Mouse (Mus musculus) urinary bladder, postnatal 14 days (tissue): ENCODE results near the gene Efhc2.

Experiments used
- DNase-seq: peaks from one replicate; pipeline ENCODE4 v3.0.0; 2021; ENCODE audit warnings: low spot score

Efhc2 gene

DNA sequence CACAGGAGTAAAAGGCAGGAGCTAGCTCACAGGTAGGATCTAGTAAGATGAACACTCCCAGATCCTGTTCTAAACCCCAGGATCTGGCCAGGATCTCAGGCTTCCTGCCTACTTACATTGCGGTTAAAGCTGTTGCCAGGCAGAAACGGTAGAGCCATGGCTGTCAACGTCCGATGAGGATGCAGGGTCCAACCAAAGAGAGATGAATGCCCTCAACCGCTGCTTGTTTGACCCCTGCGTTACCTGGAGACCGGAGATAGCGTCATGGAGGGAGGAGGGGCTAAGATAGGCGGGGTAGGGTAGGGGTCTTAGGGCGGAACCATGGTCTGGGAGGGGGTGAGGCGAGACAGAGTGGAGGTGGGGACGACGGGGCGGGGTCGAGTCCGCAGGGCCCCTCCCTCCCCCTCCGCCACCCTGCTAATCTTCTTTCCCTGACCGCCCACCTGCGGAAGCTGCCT, at the start of gene Efhc2:
Gene Efhc2, minus strand, starts transcription at position 243 of the 458 bp plus-strand sequence.
- DNase-seq = no peak

DNA sequence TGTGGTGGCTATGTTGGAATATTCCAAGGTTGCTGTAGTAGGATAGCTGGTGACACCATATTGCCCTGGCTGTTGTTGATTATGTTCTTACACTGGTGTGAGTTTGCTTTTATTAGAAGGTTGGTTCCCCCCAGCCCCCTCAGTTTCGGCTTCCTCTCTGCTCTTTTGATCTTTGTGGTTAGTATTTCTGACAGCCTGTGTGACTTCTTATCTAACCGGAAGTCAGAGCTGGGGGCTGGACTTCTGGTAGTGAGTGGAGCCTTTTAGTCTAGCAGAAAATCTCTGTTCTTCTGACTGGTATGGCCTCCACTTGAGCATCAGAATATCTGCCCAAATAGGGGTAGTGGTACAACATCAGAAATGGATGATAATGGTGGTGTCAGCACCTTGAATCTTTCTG, 45.9 kb upstream of the Efhc2 start:
- no peak for DNase-seq

DNA sequence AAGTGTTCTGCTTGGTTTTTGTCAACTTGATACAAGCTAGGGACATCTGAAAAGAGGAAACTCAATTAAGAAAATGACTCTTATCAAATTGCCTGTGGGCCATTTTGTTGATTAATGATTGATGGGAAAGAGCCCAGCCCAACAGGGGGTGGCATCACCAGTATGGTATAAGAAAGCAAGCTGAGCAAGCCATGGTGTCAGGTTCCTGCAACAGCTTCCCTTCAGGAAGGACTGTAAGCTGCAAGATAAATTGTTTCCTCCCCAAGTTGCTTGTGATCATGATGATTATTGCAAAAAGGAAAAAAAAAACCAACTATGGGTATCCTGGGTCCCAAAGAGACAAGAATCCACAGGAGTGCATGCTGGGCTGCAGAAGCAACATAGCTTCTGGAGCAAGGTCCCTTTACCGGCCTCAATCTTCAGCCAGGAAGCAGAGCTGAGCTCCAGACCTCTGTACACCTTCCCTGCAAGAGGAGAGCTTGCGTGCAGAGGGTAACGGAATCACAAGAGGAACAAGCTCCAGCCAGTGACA, 18.8 kb downstream of the Efhc2 start:
- no peak for DNase-seq

DNA sequence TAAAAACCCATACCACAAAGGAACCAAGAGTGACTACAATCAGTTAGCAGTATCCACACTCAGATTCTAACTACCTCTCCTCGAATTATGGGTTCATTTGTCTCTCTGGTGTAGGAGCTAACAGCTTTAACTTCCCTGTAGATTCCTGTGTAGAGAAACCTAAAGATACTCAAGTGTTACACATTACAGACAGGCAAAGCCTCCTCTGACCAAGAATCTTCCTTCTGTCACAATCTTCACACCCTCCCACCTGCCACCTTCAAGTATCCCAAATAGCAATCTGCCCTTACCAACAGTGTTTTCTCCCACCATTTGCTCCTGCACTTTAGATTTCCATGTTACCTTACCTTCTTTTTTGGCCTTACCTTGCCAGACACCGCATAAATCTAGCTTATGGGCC, 35.3 kb downstream of the Efhc2 start:
- no peak for DNase-seq

DNA sequence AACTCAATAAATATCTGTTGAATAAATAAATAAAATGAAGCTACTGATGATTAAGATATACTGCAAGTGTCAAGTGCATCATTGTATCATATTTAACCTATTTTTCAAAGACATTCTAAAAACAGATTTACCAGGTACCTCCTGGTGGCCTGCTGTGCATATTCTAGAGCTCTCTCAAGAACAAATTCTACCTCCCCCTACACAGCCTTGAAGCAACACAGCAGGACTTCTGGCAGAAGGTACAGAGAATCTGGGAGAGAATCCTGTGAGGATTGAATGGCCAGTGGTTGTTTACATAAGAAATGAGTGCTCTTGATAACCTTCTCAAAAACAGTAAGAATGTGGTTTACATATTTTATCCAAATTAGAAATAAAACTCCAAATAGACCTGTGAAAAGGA, 94.0 kb downstream of the Efhc2 start:
- DNase-seq = no peak

DNA sequence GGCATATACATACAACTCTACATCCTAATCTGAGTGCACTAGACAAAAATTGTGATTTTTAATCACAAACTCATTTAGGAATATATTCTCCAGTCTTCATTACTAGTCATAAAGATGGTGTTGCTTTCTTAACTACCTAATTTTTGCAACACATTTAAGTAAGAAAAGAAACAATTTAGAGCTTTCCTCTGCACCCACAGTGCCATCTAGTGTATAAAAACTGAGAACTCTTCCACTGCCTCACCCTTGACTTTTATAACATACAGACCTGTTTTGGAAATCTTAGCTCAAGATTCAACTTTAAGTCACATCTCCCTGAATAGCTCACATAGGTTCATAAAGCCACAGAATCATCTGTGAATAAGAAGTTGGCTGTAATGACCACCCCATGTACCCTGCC, 101.7 kb downstream of the Efhc2 start:
- DNase-seq = no peak

DNA sequence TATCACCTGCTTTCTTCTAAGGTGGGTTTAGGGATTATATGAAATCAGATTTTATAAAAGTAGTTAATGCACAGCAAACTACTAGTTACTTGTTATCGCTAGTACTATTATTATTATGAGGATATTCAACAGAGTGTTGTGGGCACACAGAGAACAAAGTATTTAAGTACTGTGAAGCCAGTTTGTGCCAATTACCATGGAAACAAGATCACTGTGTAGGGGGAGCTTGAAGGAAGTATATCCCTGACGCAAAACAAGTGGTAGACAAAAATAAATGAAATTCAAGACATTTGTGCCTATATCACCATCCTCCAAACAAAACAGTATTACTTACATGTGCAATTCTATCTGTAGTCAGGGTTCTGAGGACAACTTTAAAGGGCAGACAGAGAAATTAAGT, 105.7 kb downstream of the Efhc2 start:
- DNase-seq = no peak

DNA sequence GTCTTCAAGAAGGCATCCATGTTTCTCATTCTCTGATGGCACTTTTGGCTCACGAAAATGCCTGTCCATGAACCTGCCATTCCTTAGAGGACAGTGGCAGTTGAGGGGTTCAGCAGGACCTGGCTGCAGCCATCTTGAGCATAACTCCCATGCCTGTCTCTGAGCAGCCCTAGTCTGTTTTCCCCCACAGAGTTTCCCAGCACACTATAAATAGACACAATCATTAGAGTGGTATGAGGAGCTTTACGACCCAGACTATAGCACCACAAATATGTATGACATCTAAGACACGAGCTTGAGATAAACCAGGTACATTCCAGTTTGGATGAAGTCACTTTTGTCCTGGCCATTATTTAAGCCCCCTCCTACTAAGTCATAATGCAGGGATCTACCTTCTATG, 143.4 kb downstream of the Efhc2 start:
- no peak for DNase-seq

DNA sequence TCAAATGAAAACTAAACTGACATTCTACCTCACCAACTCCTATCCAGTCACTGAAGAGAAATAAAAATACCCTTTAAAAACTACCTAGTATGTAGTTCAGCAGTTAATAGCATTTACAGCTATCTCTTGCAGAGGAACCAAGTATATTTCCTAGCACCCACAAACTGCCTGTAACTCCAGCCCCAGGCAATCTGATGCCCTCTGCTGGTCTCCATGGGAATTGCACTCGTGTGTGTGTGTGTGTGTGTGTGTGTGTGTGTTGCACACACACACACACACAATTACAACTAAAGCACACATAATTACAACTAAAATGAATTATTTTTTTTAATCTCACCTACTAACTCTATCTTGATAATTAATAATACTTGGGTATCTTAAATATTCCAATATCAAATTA, 153.5 kb downstream of the Efhc2 start:
- DNase-seq = no peak
